Mouse (Mus musculus) cortical plate, adult 2 months (tissue): ENCODE data around the gene Jmjd6. TPM values are rescaled to one million over a fixed set of nuclear protein-coding genes. Genes with fewer than 3 reads are reported as not detected.
"Not testable (repeated sequence)": the region's sequence is repeated elsewhere in the genome, so short reads cannot be mapped to it uniquely, and the experiment has no call there.

ENCODE experiments used
- H3K27ac ChIP-seq: fragments of 200-500 bp; 2 replicates; pipeline ENCODE4 v1.5.1; 2012; ENCODE audit warnings: low read length, control low read depth, inconsistent platforms; ENCODE audit not compliant: insufficient read depth
- H3K4me1 ChIP-seq: fragments of 200-500 bp; 2 replicates; pipeline ENCODE4 v1.6.1; 2011; ENCODE audit warnings: low read length; ENCODE audit not compliant: control insufficient read depth, insufficient read depth
- H3K4me3 ChIP-seq: fragments of 200-500 bp; 2 replicates; pipeline ENCODE4 v1.5.1; 2011; ENCODE audit warnings: mild to moderate bottlenecking, low read length, control low read depth; ENCODE audit not compliant: insufficient read depth
- CTCF ChIP-seq: fragments of 200-500 bp; IDR thresholded peaks from 2 replicates; pipeline ENCODE4 v1.5.1; 2011; ENCODE audit warnings: mild to moderate bottlenecking, control low read depth, low read length; ENCODE audit not compliant: insufficient read depth; ENCODE audit errors: extremely low read depth
- POLR2A ChIP-seq: fragments of 200-500 bp; IDR thresholded peaks from 2 replicates; pipeline ENCODE4 v1.6.1; 2011; ENCODE audit warnings: mild to moderate bottlenecking, low read length, control low read depth; ENCODE audit not compliant: insufficient read depth; ENCODE audit errors: extremely low read depth
- polyA plus RNA-seq: library from polyadenylated mRNA; depleted of rRNA; stranded (reverse); fragments of >200 nt; gene quantifications from 2 replicates; pipeline ENCODE4 v1.2.3, GENCODE M21; 2012

Jmjd6 gene
- polyA plus RNA-seq, 1 experiment, result 24.3 TPM

DNA sequence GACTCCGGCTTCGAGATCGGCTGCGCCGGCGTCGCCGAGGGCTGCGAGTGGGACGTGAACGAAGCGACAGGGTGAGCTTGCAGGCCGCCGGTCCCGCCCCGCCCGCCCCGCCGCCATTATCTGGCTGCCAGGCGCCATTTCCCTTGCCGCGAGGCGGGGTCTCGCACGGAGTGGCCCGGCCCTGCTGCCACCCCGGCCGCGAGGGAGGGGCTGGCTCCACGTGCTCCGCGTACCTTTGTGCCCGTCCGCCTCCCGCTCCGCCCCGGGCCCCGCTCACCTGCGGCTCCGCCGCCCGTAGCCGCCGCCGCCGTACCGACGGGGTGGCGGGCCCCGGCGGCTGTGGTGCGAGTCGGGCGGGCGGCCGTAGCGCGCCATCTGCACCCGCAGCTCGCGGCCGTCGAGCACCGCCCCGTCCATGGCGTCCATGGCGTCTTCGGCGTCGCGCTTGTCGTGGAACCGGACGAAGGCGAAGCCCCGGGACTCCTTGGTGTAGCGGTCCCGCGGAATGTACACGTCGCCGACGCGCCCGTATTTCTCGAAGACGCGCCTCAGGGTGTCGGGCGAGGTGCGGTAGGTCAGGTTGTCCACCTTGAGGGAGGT, 9.1 kb upstream of the Jmjd6 start, which contains the start of gene Mfsd11:
Gene Mfsd11, plus strand, starts transcription at position 150 of the 600 bp plus-strand sequence.
- no peak for TF ChIP-seq POLR2A
- no peak for TF ChIP-seq CTCF

DNA sequence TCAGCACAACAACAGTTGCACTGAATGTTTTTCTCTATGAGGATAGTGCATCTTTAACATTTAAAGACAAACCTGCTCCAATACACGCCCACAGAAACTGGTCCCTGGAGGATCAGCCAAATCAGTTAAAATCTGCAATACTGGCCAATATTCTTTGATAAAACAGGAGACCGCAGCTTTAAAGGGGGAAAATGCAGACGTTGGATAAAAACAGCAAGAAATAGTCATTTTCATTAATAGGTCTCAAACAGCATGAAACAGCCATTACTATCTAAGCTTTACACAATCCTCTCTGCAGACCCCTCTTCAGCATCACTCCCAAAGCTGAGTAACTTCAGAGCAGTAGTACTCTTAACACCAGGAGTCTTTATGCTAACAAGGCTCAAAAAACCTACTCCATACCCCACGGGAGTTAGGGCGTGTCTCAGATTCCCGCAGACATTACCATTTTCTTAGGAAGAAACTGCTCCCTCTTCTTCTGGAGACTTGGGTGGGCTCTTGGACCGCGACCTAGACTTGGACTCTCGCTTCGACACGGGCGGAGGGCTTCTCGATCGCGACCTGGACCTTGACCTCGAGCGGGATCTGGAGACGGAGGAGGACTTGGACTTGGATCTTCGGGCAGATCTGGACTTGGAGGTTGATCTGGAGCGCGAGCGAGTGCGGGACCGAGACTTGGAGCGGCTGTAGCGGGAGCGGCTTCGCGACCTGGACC, 8.5 kb upstream of the Jmjd6 start:
- Histone ChIP-seq H3K4me3 (peak overlapping the region; percentile 68), H3K4me1 (peaks cover 6% of the 10 kb centered on the region; the same call in 1 of the 2 replicates), H3K27ac (peak overlapping the region; percentile 94)
- TF ChIP-seq CTCF (no peak), POLR2A (no peak)

More for the DNA sequence above, 9.1 kb upstream of the Jmjd6 start, which contains the start of gene Mfsd11:
- H3K27ac ChIP-seq, result peak within 1 kb of the TSS; percentile 99
- peak within 1 kb of the TSS; percentile 68 for H3K4me3 ChIP-seq
- peaks cover 6% of the 10 kb centered on the region; the same call in 1 of the 2 replicates for H3K4me1 ChIP-seq

DNA sequence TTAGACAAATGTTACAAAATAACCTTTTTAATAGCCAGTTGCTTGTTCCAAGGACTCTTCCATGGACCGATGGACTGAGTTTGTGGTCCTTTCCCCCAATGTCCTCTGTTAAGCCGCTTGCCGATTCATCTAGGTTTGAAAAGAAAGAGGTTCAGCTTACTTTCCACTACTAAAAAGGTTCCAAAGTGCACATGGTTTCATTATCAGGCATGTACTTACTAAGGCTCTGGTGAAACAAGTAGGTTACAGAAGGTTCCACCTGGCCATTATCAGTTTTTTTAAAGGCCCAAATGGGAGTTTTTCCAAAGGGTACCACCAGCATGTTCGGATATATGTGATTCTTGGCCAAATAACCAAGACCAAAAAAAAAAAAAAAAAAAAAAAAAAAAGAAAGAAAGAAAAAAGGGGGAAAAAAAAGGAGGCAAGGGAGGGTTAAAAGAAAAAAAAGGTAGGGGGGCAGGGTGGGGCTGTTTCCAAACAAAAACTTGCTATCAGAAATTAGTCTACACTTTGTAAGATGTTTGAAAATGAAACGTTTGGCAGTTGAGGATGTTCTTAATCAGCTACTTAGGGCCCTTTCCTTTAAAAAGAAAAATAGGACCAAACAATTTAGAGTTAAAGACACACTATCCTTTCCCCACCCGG, 7.7 kb upstream of the Jmjd6 start:
- peak overlapping the region; percentile 68; the same call in 1 of the 2 replicates for H3K4me3 ChIP-seq

GRCm38 (mm10) chr11:116850085-116850484, 6.8 kb upstream of the Jmjd6 start:
- Histone ChIP-seq H3K4me1 (peaks cover 6% of the 10 kb centered on the region; the same call in 1 of the 2 replicates), H3K4me3 (no peak overlapping the region), H3K27ac (no peak overlapping the region)
- TF ChIP-seq CTCF, result no peak
- TF ChIP-seq POLR2A, result no peak

More for the DNA sequence above, 7.7 kb upstream of the Jmjd6 start:
- H3K4me1 ChIP-seq, result peaks cover 6% of the 10 kb centered on the region; the same call in 1 of the 2 replicates
- TF ChIP-seq CTCF, result no peak
- H3K27ac ChIP-seq, result no peak overlapping the region

DNA sequence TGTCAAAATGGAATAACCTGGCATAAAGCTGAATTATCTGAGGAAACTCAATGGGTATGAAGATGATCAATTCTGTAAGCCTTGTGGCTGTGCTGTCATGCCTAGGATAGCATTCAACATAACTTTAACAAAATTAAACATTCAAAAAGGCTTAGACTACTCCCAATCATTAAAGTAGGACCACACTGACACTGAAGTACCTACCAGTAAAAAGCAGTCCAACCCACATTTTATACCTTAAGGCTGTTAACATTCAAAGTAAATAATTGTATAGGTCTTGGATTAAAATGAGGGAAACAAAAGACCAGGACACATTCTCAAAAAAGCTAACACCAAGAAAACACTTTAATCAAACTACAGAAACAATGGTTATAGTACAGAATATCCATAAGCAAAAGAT, 6.3 kb upstream of the Jmjd6 start:
- H3K27ac ChIP-seq, result no peak overlapping the region
- no peak for TF ChIP-seq CTCF
- TF ChIP-seq POLR2A, result no peak
- H3K4me3 ChIP-seq, result no peak overlapping the region
- H3K4me1 ChIP-seq, result peaks cover 4% of the 10 kb centered on the region; the same call in 1 of the 2 replicates

DNA sequence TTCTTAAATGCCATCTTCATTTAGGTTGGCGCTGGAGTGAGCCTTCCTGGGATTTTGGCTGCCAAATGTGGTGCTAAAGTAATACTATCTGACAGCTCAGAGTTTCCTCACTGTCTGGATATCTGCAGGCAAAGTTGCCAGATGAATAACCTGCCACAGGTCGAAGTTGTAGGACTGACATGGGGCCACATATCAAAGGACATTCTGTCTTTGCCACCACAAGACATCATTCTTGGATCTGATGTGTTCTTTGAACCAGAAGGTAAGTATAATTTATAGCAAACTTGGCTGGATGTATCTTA, 5.6 kb upstream of the Jmjd6 start:
- not testable (repeated sequence) for H3K4me3 ChIP-seq, H3K4me1 ChIP-seq, H3K27ac ChIP-seq

- no peak overlapping the region for H3K27ac ChIP-seq
- H3K4me1 ChIP-seq, result peaks cover 6% of the 10 kb centered on the region; the same call in 1 of the 2 replicates
- no peak for TF ChIP-seq CTCF
- no peak for TF ChIP-seq POLR2A
- H3K4me3 ChIP-seq, result no peak overlapping the region
Measured at GRCm38 (mm10) chr11:116848086-116848876, 5.0 kb upstream of the Jmjd6 start.

DNA sequence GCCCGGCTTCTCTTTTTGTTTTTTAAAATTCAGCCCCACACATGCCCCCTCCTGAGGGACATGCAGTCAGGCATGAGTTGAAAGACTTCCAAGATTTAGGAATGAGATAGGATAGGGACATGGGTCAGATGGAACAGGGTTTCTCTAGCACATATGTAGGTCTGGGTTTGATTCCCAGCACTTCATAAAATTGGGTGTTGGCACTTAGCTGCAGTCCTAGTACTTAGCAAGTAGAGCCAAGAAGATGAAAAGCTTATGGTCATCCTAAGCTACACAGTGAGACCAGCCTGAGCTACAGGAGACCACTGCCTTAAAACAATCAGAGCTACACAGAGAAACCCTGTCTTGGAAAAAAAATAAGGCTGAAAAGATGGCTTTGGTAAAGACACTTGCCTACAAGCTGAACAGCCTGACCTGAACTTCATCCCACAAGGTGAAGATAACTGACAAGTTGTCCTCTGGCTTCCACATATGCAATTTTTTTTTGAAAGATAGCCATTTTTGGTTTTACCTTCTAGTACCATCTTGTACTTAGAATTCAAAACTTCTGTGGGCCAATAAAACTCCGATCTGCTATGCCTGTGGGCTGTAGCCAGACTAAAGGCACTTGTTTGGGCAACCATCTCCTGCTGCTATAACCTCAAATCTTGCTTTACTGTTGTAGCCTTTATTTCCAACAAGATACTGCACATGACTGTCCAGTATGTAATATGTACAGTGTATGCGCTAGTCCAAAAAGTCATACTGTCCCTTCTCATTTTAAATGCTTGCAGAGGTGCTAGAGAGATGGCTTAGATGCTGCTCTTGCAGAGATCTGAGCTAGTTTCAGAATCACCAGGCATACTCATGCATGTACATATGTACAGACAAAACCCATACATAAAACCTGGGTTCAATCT, 4.2 kb upstream of the Jmjd6 start:
- Histone ChIP-seq H3K4me1 (peaks cover 6% of the 10 kb centered on the region; the same call in 1 of the 2 replicates), H3K4me3 (no peak overlapping the region), H3K27ac (no peak overlapping the region)
- TF ChIP-seq CTCF, result no peak
- no peak for TF ChIP-seq POLR2A
